In genomic region chr2:152156471-152156870, GRCm38 (mm10) we compare ENCODE assay signal across 23 mouse cellular contexts. TPM values are rescaled to one million over a fixed set of nuclear protein-coding genes. Genes with fewer than 3 reads are reported as not detected.
DNase-seq lines count a peak whose midpoint lies in the region; ATAC-seq and TF ChIP-seq lines count a peak whose summit lies in the region.
"Had no signal": no experiment of that assay in that cellular context is flagged by ENCODE, and none has a peak within 500 bp of the region (broad histone marks: within the 10 kb centered on the region; RNA-seq: fewer than 3 reads in every experiment).

No protein-coding gene starts in this region.

- ATAC-seq in heart, embryonic 15.5 days (replicated peaks; ENCODE audit: insufficient number of reproducible peaks, insufficient read depth, low FRiP score, low read depth): no peak
- no peak for ATAC-seq in CD4-positive, CD25-positive, alpha-beta regulatory T cell, adult 4 months
- ATAC-seq: forebrain, embryonic 13.5 days; inflammation-experienced regulatory T-cells, adult 6 months; midbrain, embryonic 15.5 days had no signal

- no peaks in the 10 kb centered on the region for H3K27me3 ChIP-seq in heart, embryonic 15.5 days
- H3K27me3 ChIP-seq: forebrain, embryonic 13.5 days; hindbrain, embryonic 12.5 days; limb, embryonic 13.5 days; liver, embryonic 13.5 days; midbrain, embryonic 15.5 days; neural tube, embryonic 13.5 days had no signal

- 56% methylated on average over 6 of the region's 6 CpGs for WGBS in heart, embryonic 15.5 days

- no peak for DNase-seq in gastrocnemius, adult 2 months
- no peak for DNase-seq in gastrocnemius, postnatal 10 days
- DNase-seq in heart, postnatal 10 days: no peak
- peak; percentile 12 for DNase-seq in 416B (ENCODE audit: low read depth)
- no peak for DNase-seq in ES-E14 (ENCODE audit: low read depth, low spot score)
- DNase-seq: cerebellum, adult 9-11 months; liver, embryonic 13.5 days; retina, postnatal 1 day; right cerebral cortex, postnatal 25 days; spleen, adult 18-20 months had no signal

- peak overlapping the region; percentile 69 for H3K27ac ChIP-seq in gastrocnemius, adult 2 months
- peak overlapping the region; percentile 55 for H3K27ac ChIP-seq in heart, embryonic 15.5 days
- peak overlapping the region; percentile 17; the same call in 1 of the 2 replicates for H3K27ac ChIP-seq in ES-E14 (ENCODE audit: insufficient read depth, low read depth, low read length, poor library complexity, severe bottlenecking)
- H3K27ac ChIP-seq: forebrain, embryonic 13.5 days; limb, embryonic 13.5 days; liver, embryonic 13.5 days; macrophage; midbrain, embryonic 15.5 days; neural tube, embryonic 13.5 days had no signal

- H3K9ac ChIP-seq in heart, embryonic 15.5 days: no peak overlapping the region
- H3K9ac ChIP-seq in ES-E14 (ENCODE audit: insufficient read depth, low read depth, low read length, poor library complexity, severe bottlenecking): peak overlapping the region; percentile 50; the same call in 1 of the 2 replicates
- H3K9ac ChIP-seq: forebrain, embryonic 13.5 days; limb, embryonic 13.5 days; liver, embryonic 13.5 days; lung, embryonic 14.5 days; midbrain, embryonic 15.5 days; neural tube, embryonic 13.5 days had no signal

- TF ChIP-seq CTCF in gastrocnemius, adult 2 months (IDR thresholded peaks at IDR 0.05): no peak

- in situ Hi-C loops in ES-E14 (cut with MboI; ENCODE audit: low sequenced_read_pairs in 2 of 2, unreplicated experiment in 2 of 2): no loop called here

- no peak overlapping the region for H3K4me2 ChIP-seq in heart, embryonic 15.5 days
- H3K4me2 ChIP-seq: forebrain, embryonic 13.5 days; hindbrain, embryonic 12.5 days; liver, embryonic 13.5 days; lung, embryonic 14.5 days; midbrain, embryonic 15.5 days; neural tube, embryonic 13.5 days had no signal

- intact Hi-C loops in gastrocnemius, adult 2 months (cut with DNase I): no loop called here
- intact Hi-C loops in heart, postnatal 10 days (cut with DNase I): no loop called here

- no peaks in the 10 kb centered on the region for H3K9me3 ChIP-seq in heart, embryonic 15.5 days (replicated peaks)
- no peaks in the 10 kb centered on the region for H3K9me3 ChIP-seq in ES-E14 (ENCODE audit: control insufficient read depth, insufficient read depth, low read depth, low read length)
- H3K9me3 ChIP-seq: forebrain, embryonic 13.5 days; hindbrain, embryonic 12.5 days; liver, embryonic 13.5 days; midbrain, embryonic 15.5 days; neural tube, embryonic 13.5 days had no signal

- no peaks in the 10 kb centered on the region for H3K4me1 ChIP-seq in heart, embryonic 15.5 days (replicated peaks)
- peaks cover 10 to 19% of the 10 kb centered on the region in 2 experiments; a peak in 3 of 4 replicates for H3K4me1 ChIP-seq in ES-E14 (ENCODE audit: control insufficient read depth in 2 of 2, insufficient read depth in 2 of 2, low read length in 2 of 2, poor library complexity in 1 of 2)
- H3K4me1 ChIP-seq: midbrain, embryonic 15.5 days had no signal

- H3K4me3 ChIP-seq in gastrocnemius, adult 2 months: no peak overlapping the region
- H3K4me3 ChIP-seq in heart, embryonic 15.5 days: no peak overlapping the region
- no peak overlapping the region for H3K4me3 ChIP-seq in ES-E14 (ENCODE audit: insufficient read depth in 1 of 2, low read depth in 1 of 2, low read length in 2 of 2, poor library complexity in 1 of 2, severe bottlenecking in 1 of 2)
- H3K4me3 ChIP-seq: erythroblast, embryonic 14.5 days; forebrain, embryonic 13.5 days; hindbrain, embryonic 12.5 days; limb, embryonic 13.5 days; liver, embryonic 13.5 days; midbrain, embryonic 15.5 days; neural tube, embryonic 13.5 days had no signal

- H3K36me3 ChIP-seq in heart, embryonic 15.5 days: no peaks in the 10 kb centered on the region
- H3K36me3 ChIP-seq in ES-E14 (ENCODE audit: control insufficient read depth, insufficient read depth, low read length, poor library complexity, severe bottlenecking): no peaks in the 10 kb centered on the region
- H3K36me3 ChIP-seq: hindbrain, embryonic 12.5 days; limb, embryonic 13.5 days; liver, embryonic 13.5 days; midbrain, embryonic 15.5 days; neural tube, embryonic 13.5 days had no signal

TF ChIP-seq in ES-E14, 5 proteins besides CTCF, POLR2A, EP300 and RAD21:
- TF ChIP-seq ZNF384 (IDR thresholded peaks at IDR 0.05; ENCODE audit: low read depth, low read length) (no peak), ZC3H11A (IDR thresholded peaks at IDR 0.05; ENCODE audit: borderline replicate concordance, low read depth, low read length) (no peak), HCFC1 (IDR thresholded peaks at IDR 0.05; ENCODE audit: borderline replicate concordance, insufficient read depth, low read length) (no peak), MAFK (IDR thresholded peaks at IDR 0.05; ENCODE audit: insufficient read depth, low read depth, low read length) (no peak), CHD2 (IDR thresholded peaks at IDR 0.05; ENCODE audit: low read depth, low read length) (no peak)

RNA-seq across cellular contexts. Expression of gene Tcf15, which starts 13.1 kb away (rescaled TPM):
- total RNA-seq in gastrocnemius, adult 2 months (2021): 10 to 100 TPM; 14.9 to 22.8 TPM
- total RNA-seq in gastrocnemius, postnatal 10 days (2021): 10 to 100 TPM; 17.4 to 22.4 TPM
- 14.1 and 14.3 TPM in 2 replicates for polyA plus RNA-seq in heart, embryonic 15.5 days (2015; fragmentation: Nextera tagmentation; extraction: Ambion mirVana)
- 10 to 100 TPM; 44.1 to 53.6 TPM for total RNA-seq in heart, postnatal 10 days (2021)
- total RNA-seq in ES-E14 (2012; rRNA removed): 22.4 and 54.6 TPM in 2 replicates
- not detected for polyA plus RNA-seq in CD4-positive, CD25-positive, alpha-beta regulatory T cell, adult 4 months (2017; shearing (Covaris generic))
- total RNA-seq: CH12.LX; granulocyte monocyte progenitor cell, adult 5-6 weeks had no signal
- polyA plus RNA-seq: inflammation-experienced regulatory T-cells, adult 6 months; macrophage had no signal

RNA-seq across cellular contexts. Expression of gene Srxn1, which starts 51.2 kb away (rescaled TPM):
- 10 to 100 TPM; 24.3 to 28.7 TPM for total RNA-seq in gastrocnemius, adult 2 months (2021)
- total RNA-seq in gastrocnemius, postnatal 10 days (2021): 10 to 100 TPM in 1 of 2 experiments, 1 to 10 TPM in 1; 8.7 to 14.7 TPM
- 5.3 and 10.3 TPM in 2 replicates for polyA plus RNA-seq in heart, embryonic 15.5 days (2015; fragmentation: Nextera tagmentation; extraction: Ambion mirVana)
- 10 to 100 TPM; 11.3 to 12.1 TPM for total RNA-seq in heart, postnatal 10 days (2021)
- 16.0 and 18.3 TPM in 2 replicates for total RNA-seq in ES-E14 (2012; rRNA removed)
- 1 to 10 TPM; 2.2 to 3.0 TPM for polyA plus RNA-seq in CD4-positive, CD25-positive, alpha-beta regulatory T cell, adult 4 months (2017; shearing (Covaris generic))
- total RNA-seq: CH12.LX had no signal

Comparison
In these comparisons a context has a peak if more than half of its experiments do, and no peak if none do; other contexts are left out.
1. H3K27ac ChIP-seq: peak in every context shown above with its lines; median percentile 69 in gastrocnemius, adult 2 months; 55 in heart, embryonic 15.5 days; 17 in ES-E14.